Mouse (Mus musculus) testis, adult 2 months (tissue): ENCODE measurements around the gene Hip1r. TPM values are rescaled to one million over a fixed set of nuclear protein-coding genes. Genes with fewer than 3 reads are reported as not detected.

Experiments
- H3K27ac ChIP-seq: fragments of 200-500 bp; 2 replicates; pipeline ENCODE4 v1.5.1; 2012; ENCODE audit warnings: low read depth, low read length; ENCODE audit not compliant: control insufficient read depth, insufficient read depth
- H3K27me3 ChIP-seq: fragments of 200-500 bp; 2 replicates; pipeline ENCODE4 v1.6.1; 2012; ENCODE audit warnings: mild to moderate bottlenecking, low read length, moderate library complexity; ENCODE audit not compliant: control insufficient read depth, insufficient read depth
- H3K36me3 ChIP-seq: fragments of 200-500 bp; 2 replicates; pipeline ENCODE4 v1.6.1; 2012; ENCODE audit warnings: mild to moderate bottlenecking, low read length; ENCODE audit not compliant: control insufficient read depth, insufficient read depth
- H3K4me1 ChIP-seq: fragments of 200-500 bp; 2 replicates; pipeline ENCODE4 v1.6.1; 2012; ENCODE audit warnings: low read length; ENCODE audit not compliant: control insufficient read depth, insufficient read depth
- H3K4me3 ChIP-seq: fragments of 200-500 bp; 2 replicates; pipeline ENCODE4 v1.5.1; 2012; ENCODE audit warnings: low read depth, mild to moderate bottlenecking, low read length, moderate library complexity, mixed read lengths; ENCODE audit not compliant: control insufficient read depth
- CTCF ChIP-seq: fragments of 200-500 bp; IDR thresholded peaks from 2 replicates; pipeline ENCODE4 v1.5.1; 2012; ENCODE audit warnings: low read depth, mild to moderate bottlenecking, inconsistent platforms, low read length, moderate library complexity; ENCODE audit not compliant: control insufficient read depth, insufficient read depth, insufficient replicate concordance
- POLR2A ChIP-seq: fragments of 200-500 bp; IDR thresholded peaks from 2 replicates; pipeline ENCODE4 v1.6.1; 2012; ENCODE audit warnings: low read depth, mild to moderate bottlenecking, inconsistent platforms, low read length, moderate library complexity; ENCODE audit not compliant: control insufficient read depth
- polyA plus RNA-seq: library from polyadenylated mRNA; depleted of rRNA; stranded (reverse); fragments of >200 nt; gene quantifications from 2 replicates; pipeline ENCODE4 v1.2.3, GENCODE M21; 2012

Hip1r gene
- polyA plus RNA-seq, 1 experiment: 8.7 TPM

GRCm38 (mm10) chr5:123996695-123997094, 23.3 kb downstream of the Hip1r start:
- no peak overlapping the region for H3K4me3 ChIP-seq
- H3K27ac ChIP-seq: no peak overlapping the region
- no peaks in the 10 kb centered on the region for H3K27me3 ChIP-seq
- H3K36me3 ChIP-seq: no peaks in the 10 kb centered on the region; the same call in none of the 2 replicates
- peaks cover 6% of the 10 kb centered on the region; the same call in 1 of the 2 replicates for H3K4me1 ChIP-seq
- TF ChIP-seq CTCF: no peak
- TF ChIP-seq POLR2A: no peak

DNA sequence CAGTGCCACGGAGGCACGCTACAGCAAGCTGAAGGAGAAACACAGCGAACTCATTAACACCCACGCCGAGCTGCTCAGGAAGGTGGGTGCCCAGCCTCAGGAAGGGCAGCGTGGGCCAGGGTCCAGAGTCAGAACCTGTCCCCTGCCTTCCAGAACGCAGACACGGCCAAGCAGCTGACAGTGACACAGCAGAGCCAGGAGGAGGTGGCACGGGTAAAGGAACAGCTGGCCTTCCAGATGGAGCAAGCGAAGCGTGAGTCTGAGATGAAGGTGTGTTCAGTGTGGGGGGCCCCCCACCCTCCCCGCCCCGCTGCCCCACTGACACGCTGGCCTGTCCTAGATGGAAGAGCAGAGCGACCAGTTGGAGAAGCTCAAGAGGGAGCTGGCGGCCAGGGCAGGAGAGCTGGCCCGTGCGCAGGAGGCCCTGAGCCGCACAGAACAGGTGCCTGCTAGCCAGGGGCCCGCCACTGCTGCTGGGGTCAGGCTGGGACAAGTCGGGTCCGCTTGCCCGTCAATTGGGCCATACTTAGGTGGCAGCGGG, 23.9 kb downstream of the Hip1r start:
- no peaks in the 10 kb centered on the region; the same call in none of the 2 replicates for H3K36me3 ChIP-seq
- H3K4me3 ChIP-seq: no peak overlapping the region
- peaks cover 4% of the 10 kb centered on the region; the same call in 1 of the 2 replicates for H3K4me1 ChIP-seq
- no peak for TF ChIP-seq CTCF
- no peak for TF ChIP-seq POLR2A
- H3K27ac ChIP-seq: no peak overlapping the region
- no peaks in the 10 kb centered on the region for H3K27me3 ChIP-seq

DNA sequence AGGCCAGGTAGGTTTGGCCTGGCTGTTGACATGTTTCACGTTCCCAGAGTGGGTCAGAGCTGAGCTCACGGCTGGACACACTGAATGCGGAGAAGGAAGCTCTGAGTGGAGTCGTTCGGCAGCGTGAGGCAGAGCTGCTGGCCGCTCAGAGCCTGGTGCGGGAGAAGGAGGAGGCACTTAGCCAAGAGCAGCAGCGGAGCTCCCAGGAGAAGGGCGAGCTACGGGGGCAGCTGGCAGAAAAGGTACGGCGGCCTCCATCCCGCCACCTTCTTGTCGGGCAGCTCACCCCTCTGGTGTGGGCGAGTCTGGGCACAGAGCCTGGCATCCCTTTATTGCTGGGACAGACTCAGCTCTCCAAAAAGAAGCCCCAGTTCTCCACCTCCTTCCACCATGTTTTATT, 24.4 kb downstream of the Hip1r start:
- H3K4me1 ChIP-seq: no peaks in the 10 kb centered on the region
- no peaks in the 10 kb centered on the region; the same call in none of the 2 replicates for H3K36me3 ChIP-seq
- no peaks in the 10 kb centered on the region for H3K27me3 ChIP-seq
- no peak overlapping the region for H3K4me3 ChIP-seq
- H3K27ac ChIP-seq: no peak overlapping the region
- no peak for TF ChIP-seq POLR2A
- TF ChIP-seq CTCF: no peak

- Histone ChIP-seq H3K36me3 (no peaks in the 10 kb centered on the region; the same call in none of the 2 replicates), H3K4me1 (no peaks in the 10 kb centered on the region), H3K27ac (no peak overlapping the region), H3K27me3 (no peaks in the 10 kb centered on the region), H3K4me3 (no peak overlapping the region)
- TF ChIP-seq POLR2A (no peak), CTCF (no peak)
Measured at GRCm38 (mm10) chr5:123998370-123998769, 24.9 kb downstream of the Hip1r start.

GRCm38 (mm10) chr5:124000824-124001223, 27.4 kb downstream of the Hip1r start:
- TF ChIP-seq CTCF: peak; percentile 89
- TF ChIP-seq POLR2A: no peak
- no peak overlapping the region for H3K27ac ChIP-seq
- no peaks in the 10 kb centered on the region; the same call in none of the 2 replicates for H3K36me3 ChIP-seq

DNA sequence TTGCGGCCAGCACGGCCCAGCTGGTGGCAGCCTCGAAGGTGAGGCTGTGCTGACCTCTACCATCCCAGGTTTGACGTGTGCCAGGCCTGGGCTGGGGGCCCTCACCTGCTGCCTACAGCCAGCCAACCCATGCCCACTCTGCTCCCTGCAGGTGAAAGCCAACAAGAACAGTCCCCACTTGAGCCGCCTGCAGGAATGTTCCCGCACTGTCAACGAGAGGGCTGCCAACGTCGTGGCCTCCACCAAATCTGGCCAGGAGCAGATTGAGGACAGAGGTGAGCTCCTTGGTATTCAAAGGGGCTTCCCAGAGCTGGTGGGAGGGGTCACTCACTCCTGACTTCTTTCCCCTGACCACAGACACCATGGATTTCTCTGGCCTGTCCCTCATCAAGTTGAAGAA, 27.8 kb downstream of the Hip1r start:
- TF ChIP-seq POLR2A: no peak
- no peaks in the 10 kb centered on the region; the same call in none of the 2 replicates for H3K36me3 ChIP-seq
- H3K27ac ChIP-seq: no peak overlapping the region
- H3K4me3 ChIP-seq: no peak overlapping the region
- no peaks in the 10 kb centered on the region for H3K4me1 ChIP-seq
- no peaks in the 10 kb centered on the region for H3K27me3 ChIP-seq

More at GRCm38 (mm10) chr5:124000824-124001223, 27.4 kb downstream of the Hip1r start:
- no peaks in the 10 kb centered on the region for H3K27me3 ChIP-seq
- no peak overlapping the region for H3K4me3 ChIP-seq
- no peaks in the 10 kb centered on the region for H3K4me1 ChIP-seq

DNA sequence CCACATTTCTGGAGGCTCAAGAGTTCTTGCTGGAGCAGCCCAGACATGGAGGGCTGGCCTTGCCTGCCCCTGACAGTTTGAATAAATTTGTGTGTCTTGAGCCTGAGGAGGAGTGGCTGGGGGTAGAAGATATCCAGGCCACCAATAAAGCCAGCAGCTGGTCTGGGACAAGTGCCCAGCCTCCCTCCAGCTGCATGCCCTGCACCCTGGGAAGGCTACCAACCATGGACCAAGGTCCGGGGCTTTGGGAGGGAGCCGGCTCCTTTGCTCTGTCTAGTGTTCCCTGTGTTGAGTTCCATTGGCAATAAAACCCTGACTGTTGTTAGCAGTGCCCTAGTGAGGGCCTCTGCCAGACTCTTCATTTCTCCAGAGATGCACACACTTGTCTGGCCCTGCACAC, 29.4 kb downstream of the Hip1r start:
- no peak overlapping the region for H3K4me3 ChIP-seq
- TF ChIP-seq POLR2A (no peak), CTCF (no peak)
- H3K27me3 ChIP-seq: no peaks in the 10 kb centered on the region
- no peaks in the 10 kb centered on the region for H3K4me1 ChIP-seq
- H3K36me3 ChIP-seq: no peaks in the 10 kb centered on the region; the same call in none of the 2 replicates
- no peak overlapping the region for H3K27ac ChIP-seq
